Mouse (Mus musculus) brown adipose tissue, adult 24 weeks (tissue): ENCODE measurements at regions not wholly inside any gene's neighbourhood (a gene's known extent, or its start where the extent isn't known, plus 50 kb on each side); places are given as distances from the start of the nearest gene placed in this dataset.

ENCODE experiments used
- H3K27ac ChIP-seq: fragments of 200-500 bp; replicated peaks from 2 replicates; pipeline ENCODE4 v1.5.1; 2012; ENCODE audit warnings: low read depth, mild to moderate bottlenecking, low read length
- H3K4me1 ChIP-seq: fragments of 200-500 bp; 2 replicates; pipeline ENCODE4 v1.6.1; 2012; ENCODE audit warnings: low read length, mixed read lengths; ENCODE audit not compliant: control insufficient read depth, insufficient read depth, insufficient read length
- H3K4me3 ChIP-seq: fragments of 200-500 bp; 2 replicates; pipeline ENCODE4 v1.5.1; 2012; ENCODE audit warnings: low read depth, mild to moderate bottlenecking, low read length, moderate library complexity; ENCODE audit not compliant: insufficient read depth

GRCm38 (mm10) chr16:90666271-90666986 lies 60.8 kb downstream of the Mis18a start:
- no peak overlapping the region for H3K27ac ChIP-seq
- no peaks in the 10 kb centered on the region for H3K4me1 ChIP-seq
- no peak overlapping the region for H3K4me3 ChIP-seq

- Histone ChIP-seq H3K4me1 (no peaks in the 10 kb centered on the region), H3K4me3 (no peak overlapping the region)
These were observed 63.1 kb downstream of the Mis18a start for GRCm38 (mm10) chr16:90664086-90664485.

GRCm38 (mm10) chr16:90658050-90658449 lies 69.2 kb downstream of the Mis18a start:
- H3K4me3 ChIP-seq: no peak overlapping the region
- H3K27ac ChIP-seq: no peak overlapping the region
- H3K4me1 ChIP-seq: no peaks in the 10 kb centered on the region

More at GRCm38 (mm10) chr16:90664086-90664485, 63.1 kb downstream of the Mis18a start:
- H3K27ac ChIP-seq: no peak overlapping the region

GRCm38 (mm10) chr16:90657027-90657426 lies 70.2 kb downstream of the Mis18a start:
- Histone ChIP-seq H3K27ac (no peak overlapping the region), H3K4me3 (no peak overlapping the region), H3K4me1 (no peaks in the 10 kb centered on the region)

- no peak overlapping the region for H3K4me3 ChIP-seq
- H3K4me1 ChIP-seq: no peaks in the 10 kb centered on the region
- H3K27ac ChIP-seq: no peak overlapping the region
These were observed 70.6 kb downstream of the Mis18a start for GRCm38 (mm10) chr16:90656571-90657011.

GRCm38 (mm10) chr16:90654853-90655252 lies 72.4 kb downstream of the Mis18a start:
- H3K4me3 ChIP-seq: no peak overlapping the region
- no peaks in the 10 kb centered on the region for H3K4me1 ChIP-seq
- no peak overlapping the region for H3K27ac ChIP-seq

GRCm38 (mm10) chr16:90652821-90653220 lies 74.4 kb downstream of the Mis18a start:
- Histone ChIP-seq H3K4me1 (no peaks in the 10 kb centered on the region), H3K4me3 (no peak overlapping the region), H3K27ac (no peak overlapping the region)

- H3K27ac ChIP-seq: no peak overlapping the region
- H3K4me1 ChIP-seq: no peaks in the 10 kb centered on the region
- H3K4me3 ChIP-seq: no peak overlapping the region
These were observed 79.0 kb downstream of the Mis18a start for GRCm38 (mm10) chr16:90648161-90648560.

- Histone ChIP-seq H3K27ac (no peak overlapping the region), H3K4me1 (no peaks in the 10 kb centered on the region), H3K4me3 (no peak overlapping the region)
These were observed 84.5 kb downstream of the Mis18a start for GRCm38 (mm10) chr16:90642671-90643070.

GRCm38 (mm10) chr16:90635216-90635615 lies 92.0 kb downstream of the Mis18a start:
- no peak overlapping the region for H3K27ac ChIP-seq
- H3K4me3 ChIP-seq: no peak overlapping the region
- no peaks in the 10 kb centered on the region for H3K4me1 ChIP-seq

GRCm38 (mm10) chr16:90629976-90630375 lies 97.2 kb downstream of the Mis18a start:
- no peak overlapping the region for H3K27ac ChIP-seq
- no peak overlapping the region for H3K4me3 ChIP-seq
- peaks cover 3% of the 10 kb centered on the region; the same call in 1 of the 2 replicates for H3K4me1 ChIP-seq

- H3K4me3 ChIP-seq: no peak overlapping the region
- peaks cover 5% of the 10 kb centered on the region; the same call in 1 of the 2 replicates for H3K4me1 ChIP-seq
- no peak overlapping the region for H3K27ac ChIP-seq
These were observed 97.9 kb downstream of the Mis18a start for GRCm38 (mm10) chr16:90629121-90629930.

- peaks cover 5% of the 10 kb centered on the region; the same call in 1 of the 2 replicates for H3K4me1 ChIP-seq
- no peak overlapping the region for H3K27ac ChIP-seq
- H3K4me3 ChIP-seq: no peak overlapping the region
These were observed 98.5 kb downstream of the Mis18a start for GRCm38 (mm10) chr16:90628605-90629120.

- no peak overlapping the region for H3K27ac ChIP-seq
These were observed 101.1 kb downstream of the Mis18a start for GRCm38 (mm10) chr16:90626035-90626670.

More at GRCm38 (mm10) chr16:90626035-90626670, 101.1 kb downstream of the Mis18a start:
- H3K4me3 ChIP-seq: no peak overlapping the region
- peaks cover 5% of the 10 kb centered on the region; the same call in 1 of the 2 replicates for H3K4me1 ChIP-seq
